Mouse (Mus musculus) B cell, adult 2 months (primary cell): ENCODE measurements at regions not wholly inside any gene's neighbourhood (a gene's known extent, or its start where the extent isn't known, plus 50 kb on each side); places are given as distances from the start of the nearest gene placed in this dataset.

Experiments used
- DNase-seq, 2 experiments: peaks; one replicate each; pipeline ENCODE4 v3.0.0; 2022

DNA sequence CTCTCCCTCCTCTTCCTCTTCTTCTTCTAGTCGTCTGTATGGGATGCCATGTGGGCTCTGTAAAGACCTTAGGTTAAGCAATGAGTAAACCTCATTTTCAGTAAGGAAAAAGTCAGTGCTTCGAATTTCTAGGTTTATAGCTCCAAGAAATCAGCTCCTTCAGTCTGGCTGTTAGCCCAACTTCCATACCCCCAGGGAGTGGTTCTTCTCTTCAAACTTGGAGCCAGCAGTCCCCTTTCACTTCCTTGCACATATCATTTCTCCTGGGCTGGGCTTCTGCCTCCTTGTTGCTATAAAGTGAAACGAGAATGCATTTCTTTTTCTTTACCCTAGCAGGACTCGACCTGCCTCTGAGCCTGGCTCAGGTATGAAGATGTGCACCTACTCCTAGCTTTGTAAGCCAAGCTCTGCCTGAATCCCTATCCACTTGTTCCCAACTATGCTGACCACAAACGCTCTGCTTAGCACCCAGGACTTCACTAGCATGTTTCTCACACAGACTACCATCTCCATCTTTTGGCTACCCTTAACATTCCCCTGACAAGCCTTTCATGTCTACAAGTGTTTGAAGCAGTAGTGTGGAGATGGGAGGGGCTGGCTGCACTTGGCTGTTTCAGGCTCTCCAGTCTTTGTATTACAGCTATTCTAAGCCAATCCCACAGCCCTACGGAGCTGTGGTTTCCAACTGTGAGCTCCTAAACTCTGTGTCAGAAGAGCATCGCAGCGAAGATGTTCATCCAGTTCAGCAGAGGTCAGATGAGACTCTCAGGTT lies 243.8 kb upstream of the Tprg start:
- no peak for DNase-seq

DNA sequence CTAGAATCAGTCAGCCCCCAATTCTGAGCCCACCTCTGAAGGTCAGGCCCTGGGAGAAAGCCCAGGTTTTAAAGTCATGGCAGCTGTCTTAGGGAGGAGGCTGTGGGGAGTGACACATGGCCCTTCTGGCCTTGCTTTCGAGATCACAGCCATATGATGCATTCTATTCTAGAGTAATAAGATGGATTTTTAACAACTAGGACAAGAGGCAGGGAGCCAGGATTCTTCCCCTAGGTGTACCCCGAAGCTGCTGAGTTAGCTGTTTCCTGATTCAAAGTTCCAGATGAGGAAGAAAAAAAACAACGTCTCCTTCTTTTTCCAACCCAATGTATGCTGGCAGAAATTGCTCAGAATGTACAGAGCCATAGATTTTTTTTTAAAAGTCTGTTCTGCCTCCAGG lies 242.0 kb upstream of the Tprg start:
- DNase-seq, result no peak

DNA sequence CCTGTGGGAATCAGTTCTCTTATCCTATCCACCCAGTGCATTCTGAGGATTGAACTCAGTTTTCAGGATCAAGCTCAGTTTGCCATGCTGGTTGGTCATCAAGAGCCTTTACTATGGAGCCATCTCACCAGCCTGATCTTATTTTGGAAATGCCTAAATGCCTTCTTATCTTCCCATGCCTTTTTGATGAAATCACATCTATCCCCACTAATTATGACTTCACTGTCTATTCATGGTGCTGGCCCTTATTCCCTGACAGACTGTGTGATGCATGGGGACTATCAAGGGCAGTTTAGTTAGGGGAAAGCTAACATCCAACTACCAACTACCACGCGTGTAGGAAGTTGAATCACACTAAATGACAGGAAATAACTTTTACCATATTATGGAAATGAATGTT lies 238.9 kb upstream of the Tprg start:
- no peak for DNase-seq

DNA sequence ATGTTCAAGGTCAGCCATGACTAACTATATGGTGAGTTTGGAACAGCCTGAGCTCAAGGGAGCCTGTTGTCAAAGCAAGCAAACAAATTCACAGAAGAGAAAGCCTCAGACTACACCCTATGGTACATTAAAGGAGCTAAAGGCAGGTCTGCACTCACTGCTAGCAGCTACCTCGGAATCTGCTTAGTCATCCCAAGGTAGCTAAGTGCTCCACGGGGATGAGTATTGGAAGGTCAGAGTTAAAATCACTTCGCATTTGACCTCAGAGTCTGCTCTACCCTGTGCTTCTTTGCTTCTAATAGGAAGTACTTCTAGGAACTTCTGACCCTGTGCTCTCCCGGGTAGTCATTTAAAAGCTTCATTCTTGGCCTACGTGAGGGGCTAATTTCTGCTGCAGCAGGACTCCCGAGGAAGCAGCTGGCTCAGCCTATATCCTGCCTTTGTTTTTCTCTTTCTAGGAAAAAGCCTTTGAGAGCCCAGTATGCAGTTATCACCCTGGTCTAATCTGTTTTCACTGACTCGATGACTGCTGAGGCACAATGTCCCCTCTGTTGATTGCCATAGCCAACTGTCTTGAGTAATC lies 236.6 kb upstream of the Tprg start:
- DNase-seq, result no peak

DNA sequence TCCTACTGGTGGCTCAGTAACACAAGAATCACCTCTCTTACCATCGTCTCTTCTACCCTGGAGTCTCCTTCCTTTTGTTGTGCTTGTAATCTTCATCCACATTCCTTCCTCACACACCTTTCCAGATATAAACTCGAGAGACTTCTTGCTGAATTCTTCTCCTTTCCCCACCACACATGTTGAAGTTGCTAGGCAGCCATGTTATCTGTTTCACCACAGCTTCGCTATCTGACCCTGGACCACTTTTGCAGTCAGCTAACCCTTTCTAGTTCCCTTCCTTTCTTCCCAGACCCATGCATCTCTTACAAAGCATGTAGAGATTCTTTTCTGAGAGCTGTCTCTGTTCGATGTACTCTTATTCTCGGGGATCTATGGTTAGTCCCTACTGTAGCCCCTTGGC lies 235.6 kb upstream of the Tprg start:
- no peak for DNase-seq

DNA sequence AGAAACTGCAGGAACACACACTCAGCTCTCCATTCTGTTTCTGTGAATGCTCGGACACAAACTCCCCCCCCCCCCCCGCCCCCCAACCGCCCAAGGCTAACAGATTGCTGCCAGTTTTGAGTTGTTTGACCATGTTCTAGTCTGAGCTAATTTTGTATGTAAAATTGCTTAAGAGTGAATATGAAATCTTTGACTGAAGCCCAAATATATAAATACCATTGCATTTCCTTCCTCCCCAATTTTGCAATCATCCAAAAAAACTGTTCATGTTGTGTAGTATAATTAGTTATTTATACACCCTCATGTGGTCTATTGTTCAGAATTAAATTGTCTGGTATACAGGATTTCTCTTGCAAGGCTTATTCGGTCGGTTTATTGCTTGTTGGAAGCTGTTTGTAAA lies 234.2 kb upstream of the Tprg start:
- DNase-seq, result no peak

DNA sequence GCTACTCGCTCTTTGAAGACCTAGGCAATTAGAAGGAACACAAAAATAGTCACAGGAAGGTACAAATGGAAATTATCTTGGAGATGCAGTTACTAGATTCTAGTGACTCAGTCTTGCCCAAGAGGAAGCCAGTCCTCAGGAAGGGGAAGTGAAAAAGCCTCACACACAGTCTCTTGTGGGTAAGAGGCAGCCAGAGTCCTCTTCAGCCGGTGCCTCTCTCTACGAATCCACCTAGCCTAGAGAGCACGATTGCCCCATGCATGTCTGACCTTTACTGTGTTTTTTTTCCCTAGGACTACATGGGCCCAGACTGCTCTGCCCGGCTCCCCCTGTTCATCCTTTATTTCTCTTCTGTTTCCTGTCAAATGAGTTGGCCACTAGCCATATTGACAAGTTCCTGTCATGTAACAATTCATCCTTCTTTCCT lies 233.7 kb upstream of the Tprg start:
- peak; percentile 66 to 70 for DNase-seq

DNA sequence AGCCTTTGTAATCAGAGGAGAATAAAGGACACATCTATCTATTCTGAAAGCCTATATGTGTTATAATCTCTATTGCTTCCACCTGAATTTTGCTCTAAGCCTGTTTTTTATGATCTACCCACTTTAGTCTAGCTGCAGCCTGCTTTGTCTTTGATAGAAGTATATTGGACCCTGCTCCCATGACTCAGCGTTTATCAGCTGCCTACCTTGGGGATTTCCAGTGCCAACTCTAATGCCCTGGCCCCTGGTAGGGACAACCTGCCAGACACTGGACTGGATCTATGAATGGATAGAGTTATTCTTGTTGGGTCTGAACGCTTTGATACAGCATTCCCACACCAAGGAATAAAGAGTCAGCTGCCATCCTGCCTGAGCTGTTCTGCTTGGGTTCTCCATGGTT lies 232.3 kb upstream of the Tprg start:
- no peak for DNase-seq

DNA sequence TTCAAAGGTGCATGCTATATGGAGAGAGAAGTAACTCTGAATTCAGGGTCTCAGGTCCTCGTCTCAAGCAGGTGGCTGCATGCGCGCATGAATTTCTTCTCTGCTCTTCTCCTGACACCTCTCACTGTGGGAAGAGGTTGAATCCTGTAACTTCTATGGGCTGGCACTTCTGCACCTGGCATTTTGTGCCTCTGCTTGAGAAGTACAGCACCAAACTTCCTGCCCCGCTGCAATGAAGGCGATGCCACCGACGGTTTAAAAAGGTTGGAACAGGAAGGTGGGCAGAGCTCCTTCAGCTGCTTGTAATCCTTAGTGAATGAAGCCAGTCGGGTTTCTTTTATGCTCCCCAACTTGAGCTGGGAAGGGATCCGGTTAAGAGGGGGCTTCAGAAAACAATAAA lies 231.2 kb upstream of the Tprg start:
- no peak for DNase-seq

DNA sequence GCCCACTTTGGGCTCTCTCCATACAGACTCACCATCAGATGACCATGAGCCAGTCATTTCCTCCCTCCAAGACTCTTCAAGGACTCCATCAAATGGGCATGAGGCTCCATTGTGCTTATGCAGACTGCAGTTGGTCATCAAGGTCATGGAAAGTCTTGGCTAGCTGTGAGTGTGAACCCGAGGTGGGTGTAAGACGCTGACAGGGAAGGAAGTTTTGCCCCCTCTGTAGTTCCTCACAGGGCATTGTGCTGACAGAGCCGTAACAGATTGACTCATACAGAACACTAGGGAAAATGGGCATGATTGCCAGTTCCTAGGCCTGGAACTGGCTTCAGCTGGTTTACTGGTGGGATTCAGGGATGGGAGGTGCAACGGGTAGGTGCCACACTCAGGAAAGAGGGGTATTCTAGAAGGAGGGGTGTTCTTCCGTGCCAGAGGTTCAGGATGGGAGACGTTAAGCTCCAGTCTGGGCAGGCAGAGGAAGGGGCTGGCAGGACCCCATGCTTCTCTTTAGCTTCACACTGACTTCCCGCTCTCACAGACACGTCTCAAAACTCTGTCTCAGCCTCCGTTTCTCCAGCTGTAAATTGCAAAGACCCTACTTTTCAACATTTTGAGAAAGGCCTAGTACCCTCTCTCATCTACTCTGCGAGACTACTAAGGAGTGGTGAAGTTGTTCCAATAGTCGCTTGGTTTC lies 228.4 kb upstream of the Tprg start:
- no peak for DNase-seq

DNA sequence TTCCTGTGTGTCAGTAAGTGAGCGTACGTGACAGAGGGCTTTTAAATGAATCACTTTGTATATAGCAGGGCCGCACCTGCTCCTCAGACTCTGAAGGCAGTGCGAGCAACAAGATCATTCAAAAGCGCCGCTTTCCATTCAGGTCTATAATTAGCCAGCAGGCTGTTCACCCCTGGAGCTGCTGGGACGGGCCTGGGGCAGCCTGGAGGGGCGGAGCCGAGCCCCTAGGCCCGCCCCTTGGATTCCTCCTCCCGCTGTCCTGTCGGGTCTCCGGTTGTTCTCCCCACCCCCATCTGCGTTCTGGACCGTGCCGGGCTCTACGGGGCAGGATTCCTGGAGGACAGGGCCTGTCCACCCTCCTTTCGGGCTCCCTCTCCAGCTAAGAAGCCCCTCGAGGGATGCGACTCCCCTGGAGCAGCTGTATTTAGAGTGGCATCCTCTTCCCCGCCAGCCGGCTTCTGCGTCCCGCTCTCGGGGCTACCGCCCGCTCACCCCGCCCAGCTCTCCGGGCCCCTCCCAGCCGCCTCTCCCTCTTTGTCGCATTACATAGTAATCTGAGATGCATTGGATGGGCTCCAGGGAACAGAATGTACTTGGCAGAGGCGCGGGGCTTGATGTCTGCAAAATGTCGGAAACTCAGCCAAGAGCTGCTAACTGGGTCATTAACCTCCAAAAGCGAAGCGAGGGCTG lies 227.7 kb upstream of the Tprg start:
- peak; percentile 57 to 67 for DNase-seq

DNA sequence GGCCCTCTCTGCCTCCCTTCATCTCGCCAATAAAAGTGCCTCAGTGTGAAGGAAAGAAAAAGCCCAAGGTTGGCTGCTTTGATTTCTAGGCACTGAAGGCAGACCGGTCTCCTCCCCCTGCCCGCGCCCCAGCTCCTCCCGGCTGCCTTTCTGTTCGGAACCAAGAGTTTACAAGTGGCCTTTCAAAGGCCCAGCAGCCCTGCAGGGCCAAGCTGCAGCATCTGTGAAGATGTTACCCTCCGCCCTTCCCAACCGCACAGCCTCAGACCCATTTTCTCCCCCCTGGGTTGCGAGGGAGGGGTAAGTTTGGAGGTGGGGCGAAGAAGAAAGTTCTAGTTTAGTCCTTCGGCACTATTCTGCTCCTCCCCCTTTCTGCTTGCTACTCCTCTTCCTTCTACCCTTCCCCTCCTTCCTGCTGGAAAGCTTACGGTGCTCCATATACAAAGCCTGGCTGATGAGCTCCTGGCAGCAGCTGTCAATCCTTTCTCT lies 227.1 kb upstream of the Tprg start:
- DNase-seq, result no peak

DNA sequence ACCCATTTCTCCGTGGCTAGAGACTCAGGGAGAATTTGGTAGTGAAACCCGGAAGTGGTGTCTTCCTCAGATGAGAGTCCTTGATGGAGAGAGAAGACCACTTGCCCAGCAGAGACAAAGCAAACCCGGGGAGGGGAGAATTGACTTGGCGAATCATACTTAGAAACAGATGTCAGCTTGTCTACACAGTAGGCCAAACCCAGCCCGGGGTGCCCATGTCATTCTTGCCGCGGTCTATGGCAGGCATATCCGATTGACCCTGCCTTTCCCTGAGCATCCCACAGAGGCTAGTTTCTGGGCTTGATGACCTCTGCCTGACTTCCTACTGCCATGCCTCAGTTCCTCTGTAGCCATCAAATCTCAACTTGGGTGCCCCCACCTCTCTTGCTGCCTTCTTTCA lies 226.4 kb upstream of the Tprg start:
- DNase-seq, result no peak

DNA sequence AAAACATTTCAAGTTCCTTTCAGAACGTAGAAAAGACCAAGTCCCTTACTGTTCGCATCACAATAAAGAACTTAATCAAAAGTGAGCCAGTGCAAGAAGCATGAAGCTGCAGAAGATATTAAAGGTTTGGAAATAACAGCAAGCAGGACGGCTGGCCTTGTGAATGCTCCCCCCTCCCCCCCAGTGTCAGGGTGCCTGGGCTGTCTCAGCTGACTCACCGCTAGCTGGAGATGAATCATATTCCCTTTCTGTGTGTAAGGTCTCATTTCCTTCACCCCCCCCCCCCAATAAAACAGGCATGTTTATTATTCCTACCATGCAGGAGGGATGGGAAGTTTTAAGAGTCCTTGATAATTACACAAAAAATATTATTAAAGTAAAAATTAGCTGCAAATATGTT lies 225.0 kb upstream of the Tprg start:
- no peak for DNase-seq

DNA sequence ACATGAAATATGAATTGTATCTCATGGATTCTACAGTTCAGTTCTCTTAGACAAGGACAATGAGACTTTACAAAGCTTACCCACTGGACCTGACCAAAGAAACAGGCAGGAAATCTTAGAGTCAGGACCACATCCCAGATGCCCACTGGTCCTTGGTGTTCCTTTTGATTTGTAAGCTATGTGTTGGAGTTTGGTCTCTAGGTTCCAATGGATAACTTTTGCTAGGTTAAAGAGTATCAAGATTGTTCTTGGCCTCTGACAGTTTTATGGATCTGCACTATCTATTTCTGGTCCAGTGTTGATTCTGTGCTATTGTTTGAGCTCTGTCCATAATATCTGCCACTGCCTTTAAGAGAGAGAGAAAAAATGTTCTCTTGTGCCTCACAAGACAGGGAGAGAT lies 222.6 kb upstream of the Tprg start:
- no peak for DNase-seq

DNA sequence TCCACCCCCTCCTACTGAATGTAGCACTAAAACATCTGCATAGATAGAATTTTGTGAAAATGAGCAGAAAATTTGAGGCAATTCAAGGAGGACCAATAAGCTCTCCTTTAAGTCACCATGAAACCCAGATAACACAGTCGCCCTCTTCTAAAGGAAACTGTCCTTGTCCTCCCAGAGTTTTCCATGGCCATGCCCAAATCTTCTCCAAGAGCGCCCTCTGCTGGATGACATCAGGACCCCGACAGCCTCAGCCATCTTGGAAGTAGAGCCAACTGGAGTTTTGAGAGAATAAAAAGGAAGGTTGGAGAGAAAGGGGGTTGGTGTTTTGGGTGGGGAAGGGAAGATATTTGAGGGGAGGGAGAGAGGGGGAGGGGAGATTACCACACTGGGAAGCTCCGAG lies 222.1 kb upstream of the Tprg start:
- DNase-seq, result peak; percentile 83 to 85

DNA sequence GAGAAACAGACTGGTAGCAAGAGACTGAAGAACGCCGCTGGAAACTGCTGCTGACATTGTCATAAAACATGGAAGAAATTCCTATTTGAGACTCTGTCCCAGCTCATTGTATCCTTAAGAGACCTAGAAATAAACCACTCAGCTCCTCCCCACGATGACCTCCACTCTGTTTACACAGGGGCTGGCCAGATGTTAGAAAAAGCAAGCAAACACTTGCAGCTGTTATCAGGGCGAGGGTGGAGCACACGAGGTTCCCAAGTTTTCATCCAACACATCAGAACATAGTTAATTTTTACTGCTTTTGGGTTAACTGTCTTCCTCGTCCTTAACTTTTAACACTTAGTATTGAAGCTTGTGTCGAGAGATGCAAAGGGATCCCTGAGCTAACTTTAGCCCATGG lies 219.8 kb upstream of the Tprg start:
- DNase-seq, result no peak

DNA sequence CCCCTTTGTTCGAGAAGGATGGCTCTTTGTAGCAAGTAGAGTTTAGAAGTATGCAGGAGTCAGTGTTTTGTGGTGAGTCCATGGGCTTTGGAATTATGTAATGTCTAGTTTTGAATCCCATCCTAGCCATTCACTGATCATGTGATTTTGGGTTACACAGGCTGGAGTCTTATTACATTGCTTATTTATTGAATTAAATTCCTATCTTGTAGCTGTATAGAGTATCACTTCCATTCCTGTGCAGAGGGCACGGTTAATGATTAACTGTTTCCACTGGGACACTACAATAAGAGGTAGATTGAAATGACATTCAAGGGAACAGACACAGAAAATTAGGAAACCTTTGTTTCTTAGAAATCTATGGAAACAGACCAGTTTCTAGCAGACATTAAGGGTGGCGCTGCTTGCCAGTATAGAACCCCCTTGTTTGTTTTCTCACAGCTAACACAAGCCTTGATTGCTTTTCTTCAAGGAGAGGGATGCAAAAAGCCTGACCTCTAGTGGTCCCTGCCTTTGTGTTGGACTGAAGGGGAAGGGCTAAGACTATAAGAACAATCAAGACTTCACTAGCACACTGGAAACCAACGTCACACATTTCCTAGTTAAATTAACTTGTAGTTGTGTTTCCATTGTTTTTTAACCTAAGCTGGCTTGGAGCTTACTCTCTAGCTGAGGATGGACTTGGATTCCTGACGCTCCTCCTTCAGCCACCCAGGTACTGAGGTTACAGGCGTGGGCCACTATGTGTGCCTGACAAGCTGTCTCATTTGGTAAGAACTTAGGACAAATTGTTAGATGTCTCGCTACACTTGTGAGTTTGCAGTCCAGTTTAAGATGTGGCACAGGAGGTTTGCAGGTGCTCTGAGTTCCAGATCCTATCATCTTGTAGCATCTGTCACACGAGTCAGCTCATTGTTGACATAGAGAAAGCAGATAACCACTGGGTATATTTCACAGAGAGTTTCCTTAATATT lies 219.1 kb upstream of the Tprg start:
- DNase-seq, result peak; percentile 41 to 51

DNA sequence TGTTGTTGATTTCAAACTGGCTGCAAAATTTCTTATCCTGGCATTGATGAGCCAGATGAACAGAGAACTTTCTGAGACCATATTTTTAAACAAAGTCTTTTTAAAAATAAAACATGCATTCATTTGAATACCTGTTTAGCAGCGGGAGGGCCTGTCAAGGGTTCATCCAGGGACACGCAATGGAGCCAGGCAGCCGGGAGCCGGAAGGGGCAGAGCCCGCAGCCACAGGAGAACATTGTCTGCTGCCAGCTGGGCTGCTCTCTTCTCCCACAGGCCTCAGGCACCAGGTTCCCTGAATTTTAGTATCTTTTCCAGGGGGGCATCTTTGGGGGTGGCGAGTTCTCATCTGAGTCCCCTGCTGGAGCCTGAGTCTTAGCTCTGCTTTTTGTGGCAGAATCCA lies 205.8 kb upstream of the Tprg start:
- no peak for DNase-seq

DNA sequence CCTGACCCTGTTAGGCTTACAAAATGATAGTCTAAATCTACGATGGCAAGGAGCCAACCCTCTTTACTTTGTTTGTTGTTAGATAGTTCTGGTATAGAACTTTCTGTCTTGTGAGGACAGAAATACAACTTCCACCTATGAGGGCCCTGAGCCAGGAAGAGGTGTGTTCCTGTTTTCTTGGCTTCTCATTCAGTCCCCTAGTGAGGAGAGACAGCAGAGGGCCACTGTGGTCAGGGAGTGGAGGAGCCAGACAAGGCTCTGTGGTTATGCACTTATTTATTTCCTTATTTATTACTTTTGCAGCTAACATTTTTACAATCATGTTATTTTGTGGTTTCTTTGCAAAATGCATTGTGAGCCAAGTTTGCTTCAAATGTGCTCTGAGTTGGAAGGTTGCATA lies 202.9 kb upstream of the Tprg start:
- no peak for DNase-seq

DNA sequence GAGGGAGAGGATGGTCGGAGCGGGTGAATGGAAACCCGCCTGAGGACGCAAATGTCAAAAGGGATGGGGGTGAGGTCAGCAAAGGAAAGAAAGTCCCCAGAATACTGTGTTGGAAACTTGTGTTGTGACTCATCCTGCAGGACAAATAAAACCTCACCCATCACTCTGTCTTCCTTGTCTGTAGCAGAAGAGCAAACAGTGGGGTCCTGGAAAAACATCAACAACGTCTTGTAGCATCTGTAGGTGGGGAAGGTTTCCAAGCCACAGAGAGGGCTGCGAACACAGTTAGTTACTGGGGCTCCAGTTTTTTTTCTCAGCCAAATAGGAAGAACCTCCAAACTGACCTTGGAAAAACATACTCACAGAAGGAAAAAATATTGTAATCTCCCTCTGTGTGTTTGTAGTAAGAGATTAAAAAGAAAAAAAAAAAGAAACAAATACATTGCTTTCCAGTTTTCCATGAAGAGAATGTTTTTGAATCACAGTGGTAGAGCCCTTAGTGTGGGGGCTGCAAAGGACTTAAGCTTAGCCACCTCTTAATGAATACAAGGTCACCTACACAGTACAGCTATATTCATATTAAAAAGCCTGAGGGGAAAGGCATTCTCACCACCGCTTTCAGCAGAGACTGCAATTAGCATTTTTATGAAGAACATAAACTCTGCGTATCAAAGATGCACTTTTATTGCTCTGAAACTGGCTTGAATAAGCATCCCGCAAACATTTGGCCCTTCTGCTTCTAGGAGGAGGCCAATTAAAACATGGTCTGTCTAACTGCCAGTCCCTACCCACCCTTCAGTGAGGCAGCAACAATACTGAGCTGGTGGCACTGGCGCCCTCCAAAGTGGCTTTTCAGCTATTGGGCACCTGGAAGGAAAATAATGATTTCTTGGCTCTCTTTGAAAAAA lies 198.6 kb upstream of the Tprg start:
- DNase-seq, result no peak
